Mouse (Mus musculus): ENCODE results near the gene Clca3a2. TPM values are rescaled to one million over a fixed set of nuclear protein-coding genes. Genes with fewer than 3 reads are reported as not detected.
"Not testable (repeated sequence)": the region's sequence is repeated elsewhere in the genome, so short reads cannot be mapped to it uniquely, and the experiment has no call there.

Clca3a2 gene
- polyA plus RNA-seq, 1 experiment from 2014 or later = 0.48 TPM

DNA sequence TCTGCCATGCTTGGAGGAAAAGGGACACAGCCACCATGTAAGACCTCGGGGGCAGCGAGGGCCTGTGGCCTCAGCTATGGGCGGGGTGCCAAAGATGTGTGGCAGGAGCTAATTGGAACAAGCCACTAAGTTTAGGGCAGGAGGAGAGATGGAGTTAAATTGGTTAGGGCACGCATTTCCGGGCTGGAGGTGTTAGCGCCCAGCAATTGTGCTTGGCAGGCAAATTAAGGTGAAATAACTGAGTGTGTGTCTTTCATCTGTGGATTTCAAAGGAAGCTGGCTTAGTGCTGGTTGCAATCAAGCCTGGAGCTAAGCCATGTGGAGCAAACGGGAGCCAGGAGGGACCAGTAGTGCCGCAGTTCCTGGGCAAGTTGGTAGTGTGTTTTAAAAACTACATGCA, 63.2 kb downstream of the Clca3a2 start:
- not testable (repeated sequence) for H3K27ac ChIP-seq (ENCODE audit: low read length); H3K4me1 ChIP-seq (ENCODE audit: control insufficient read depth, insufficient read depth, low read length); H3K27me3 ChIP-seq (replicated peaks; ENCODE audit: control insufficient read depth, insufficient read depth, low read length); H3K4me2 ChIP-seq (ENCODE audit: low read depth, low read length); H3K4me3 ChIP-seq (ENCODE audit: low read length); ATAC-seq; H3K9ac ChIP-seq (ENCODE audit: low read depth, low read length); H3K36me3 ChIP-seq (ENCODE audit: control insufficient read depth, insufficient read depth, low read length); H3K9me3 ChIP-seq (ENCODE audit: control insufficient read depth, low read length)
- WGBS = 89% methylated on average over 8 of the region's 8 CpGs

DNA sequence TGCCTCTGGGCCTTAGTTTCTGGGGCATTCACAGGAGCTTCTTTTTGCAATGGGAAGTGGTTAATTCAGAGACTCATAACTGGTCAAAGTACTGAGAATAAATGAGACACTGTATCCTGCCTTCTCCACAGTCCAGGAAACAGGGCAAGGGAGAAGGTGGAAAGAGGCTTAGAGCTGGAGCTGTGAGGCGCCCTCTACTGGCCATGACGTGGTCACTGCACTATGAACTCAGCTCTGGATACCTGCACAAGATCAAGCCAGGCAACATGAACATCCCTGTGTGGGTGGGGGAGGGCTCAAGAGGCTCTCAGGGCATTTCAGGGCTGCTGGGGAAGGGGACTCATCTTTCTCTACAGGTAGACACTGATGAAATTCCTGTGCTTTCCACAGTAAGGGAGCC, 66.2 kb downstream of the Clca3a2 start:
- no peak for ATAC-seq
- no peaks in the 10 kb centered on the region for H3K27me3 ChIP-seq (replicated peaks; ENCODE audit: control insufficient read depth, insufficient read depth, low read length)
- WGBS = 5% methylated on average over 2 of the region's 2 CpGs
- H3K4me3 ChIP-seq (ENCODE audit: low read length) = no peak overlapping the region
- no peaks in the 10 kb centered on the region for H3K4me1 ChIP-seq (ENCODE audit: control insufficient read depth, insufficient read depth, low read length)
- no peak overlapping the region for H3K27ac ChIP-seq (ENCODE audit: low read length)
- H3K9me3 ChIP-seq (ENCODE audit: control insufficient read depth, low read length) = no peaks in the 10 kb centered on the region
- H3K36me3 ChIP-seq (ENCODE audit: control insufficient read depth, insufficient read depth, low read length) = no peaks in the 10 kb centered on the region
- no peak overlapping the region for H3K9ac ChIP-seq (ENCODE audit: low read depth, low read length)
- no peak overlapping the region for H3K4me2 ChIP-seq (ENCODE audit: low read depth, low read length)

GRCm38 (mm10) chr3:144749062-144749963, 70.0 kb downstream of the Clca3a2 start:
- not testable (repeated sequence) for H3K27me3 ChIP-seq (replicated peaks; ENCODE audit: control insufficient read depth, insufficient read depth, low read length); H3K27ac ChIP-seq (ENCODE audit: low read length); H3K4me2 ChIP-seq (ENCODE audit: low read depth, low read length); H3K4me1 ChIP-seq (ENCODE audit: control insufficient read depth, insufficient read depth, low read length); ATAC-seq; H3K9ac ChIP-seq (ENCODE audit: low read depth, low read length); H3K36me3 ChIP-seq (ENCODE audit: control insufficient read depth, insufficient read depth, low read length); H3K9me3 ChIP-seq (ENCODE audit: control insufficient read depth, low read length); H3K4me3 ChIP-seq (ENCODE audit: low read length)
- WGBS = 69% methylated on average over 18 of the region's 21 CpGs

DNA sequence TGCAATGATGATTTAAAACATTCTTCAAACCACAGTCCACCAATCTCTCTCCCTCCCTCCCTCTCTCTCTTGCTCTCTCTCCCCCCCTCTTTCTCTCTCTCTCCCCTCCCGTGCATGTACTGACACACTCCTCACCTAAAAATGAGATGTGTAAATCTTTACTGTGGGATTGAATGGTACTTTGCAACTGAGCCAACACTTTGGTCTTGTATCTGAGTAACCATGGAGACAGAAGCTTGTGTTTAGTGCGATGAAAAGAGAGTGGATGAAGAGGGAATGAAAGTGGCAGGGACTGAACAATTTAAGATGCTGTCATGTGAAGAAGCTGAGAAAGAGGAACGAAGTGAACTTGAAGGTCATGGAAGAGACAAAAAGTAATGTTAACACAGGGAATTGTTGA, 71.6 kb downstream of the Clca3a2 start:
- H3K27me3 ChIP-seq (replicated peaks; ENCODE audit: control insufficient read depth, insufficient read depth, low read length); ATAC-seq; H3K9ac ChIP-seq (ENCODE audit: low read depth, low read length); H3K4me3 ChIP-seq (ENCODE audit: low read length); H3K9me3 ChIP-seq (ENCODE audit: control insufficient read depth, low read length); H3K27ac ChIP-seq (ENCODE audit: low read length); H3K4me2 ChIP-seq (ENCODE audit: low read depth, low read length); H3K36me3 ChIP-seq (ENCODE audit: control insufficient read depth, insufficient read depth, low read length); H3K4me1 ChIP-seq (ENCODE audit: control insufficient read depth, insufficient read depth, low read length): not testable (repeated sequence)
- WGBS = 37% methylated on average over 3 of the region's 3 CpGs

Other genes with a start within 250 kb of the Clca3a2 start
- 6.2 and 6.4 TPM in 2 replicates for gene Hs2st1, start 249.3 kb downstream of the Clca3a2 start, polyA plus RNA-seq (2015; fragmentation: Nextera tagmentation; extraction: Ambion mirVana)
- 597 and 626 TPM in 2 replicates for gene Selenof, start 249.2 kb downstream of the Clca3a2 start, polyA plus RNA-seq (2015; fragmentation: Nextera tagmentation; extraction: Ambion mirVana)
- 77.9 and 89.1 TPM in 2 replicates for gene Sh3glb1, start 99.2 kb downstream of the Clca3a2 start, polyA plus RNA-seq (2015; fragmentation: Nextera tagmentation; extraction: Ambion mirVana)
- gene Clca3a1, start 58.5 kb downstream of the Clca3a2 start, polyA plus RNA-seq (2015; fragmentation: Nextera tagmentation; extraction: Ambion mirVana) = 5.4 and 5.5 TPM in 2 replicates
- gene Clca3b, start 29.9 kb upstream of the Clca3a2 start, polyA plus RNA-seq (2015; fragmentation: Nextera tagmentation; extraction: Ambion mirVana) = 5.2 and 6.4 TPM in 2 replicates
- gene Clca4b, start 113.0 kb upstream of the Clca3a2 start, polyA plus RNA-seq (2015; fragmentation: Nextera tagmentation; extraction: Ambion mirVana) = 69.2 and 140 TPM in 2 replicates
- not detected in 2 replicates for gene Clca4a, start 155.6 kb upstream of the Clca3a2 start, polyA plus RNA-seq (2015; fragmentation: Nextera tagmentation; extraction: Ambion mirVana)
- 115 and 130 TPM in 2 replicates for gene Clca1, start 213.3 kb upstream of the Clca3a2 start, polyA plus RNA-seq (2015; fragmentation: Nextera tagmentation; extraction: Ambion mirVana)

Data from intestine, embryonic 16.5 days (tissue).